In the genomic region with DNA sequence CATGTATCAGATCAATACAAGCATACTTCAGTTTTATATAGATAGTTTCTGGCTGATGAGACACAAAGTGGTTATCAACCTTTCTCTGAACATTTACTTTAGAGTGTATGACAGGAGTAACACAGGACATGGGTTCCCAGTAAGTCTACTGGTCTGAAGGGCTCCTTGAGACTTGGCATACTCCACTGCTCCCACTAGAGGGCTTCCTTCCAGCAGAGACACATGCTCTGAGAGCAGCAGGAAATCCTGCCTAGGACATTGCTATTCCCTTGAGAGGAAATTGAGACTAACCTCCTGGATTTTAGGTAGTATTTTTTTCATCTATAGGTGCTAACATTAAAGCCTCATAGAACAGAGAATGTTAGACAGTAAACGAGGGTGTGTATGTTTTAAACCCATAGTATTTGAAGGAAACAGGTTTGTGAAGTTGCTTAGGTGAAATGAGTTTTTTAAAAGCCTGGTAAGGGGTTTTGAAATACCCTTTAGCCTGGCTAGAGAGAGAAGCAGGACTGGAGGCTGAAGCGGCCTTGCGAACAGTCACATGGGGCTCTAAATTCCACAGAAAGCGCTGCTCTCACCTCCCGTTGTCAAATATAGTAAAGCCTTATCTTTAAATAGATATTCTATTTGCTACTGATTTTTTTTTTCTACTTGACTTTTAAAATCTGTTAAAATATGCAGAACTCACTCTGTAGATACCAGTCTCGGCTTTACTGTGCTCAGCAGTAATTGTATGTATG, we compare ENCODE assay signal across 9 mouse cellular contexts.
DNase-seq lines count a peak whose midpoint lies in the region; ATAC-seq and TF ChIP-seq lines count a peak whose summit lies in the region.
"Had no signal": no experiment of that assay in that cellular context is flagged by ENCODE, and none has a peak within 500 bp of the region (broad histone marks: within the 10 kb centered on the region; RNA-seq: fewer than 3 reads in every experiment).

No protein-coding gene starts in this region.

- H3K27me3 ChIP-seq in limb, embryonic 11.5 days (ENCODE audit: control insufficient read depth, insufficient read depth, low read length) = no peaks in the 10 kb centered on the region
- no peaks in the 10 kb centered on the region for H3K27me3 ChIP-seq in limb, embryonic 10.5 days (ENCODE audit: low read depth, poor library complexity, severe bottlenecking)
- H3K27me3 ChIP-seq in embryonic facial prominence, embryonic 14.5 days (replicated peaks; ENCODE audit: control insufficient read depth, insufficient read depth, low read length) = no peaks in the 10 kb centered on the region
- H3K27me3 ChIP-seq in hindbrain, embryonic 12.5 days = no peaks in the 10 kb centered on the region
- no peaks in the 10 kb centered on the region for H3K27me3 ChIP-seq in limb, embryonic 14.5 days (ENCODE audit: control insufficient read depth, insufficient read depth, low read length)
- no peaks in the 10 kb centered on the region for H3K27me3 ChIP-seq in neural tube, embryonic 12.5 days (replicated peaks)

- H3K4me1 ChIP-seq in limb, embryonic 11.5 days (ENCODE audit: control insufficient read depth, insufficient read depth, low read length) = peaks cover 5% of the 10 kb centered on the region; the same call in 1 of the 2 replicates
- H3K4me1 ChIP-seq in limb, embryonic 10.5 days = peaks cover 42% of the 10 kb centered on the region
- peaks cover 21% of the 10 kb centered on the region for H3K4me1 ChIP-seq in embryonic facial prominence, embryonic 14.5 days (ENCODE audit: control insufficient read depth, insufficient read depth, low read length)
- peaks cover 28% of the 10 kb centered on the region for H3K4me1 ChIP-seq in hindbrain, embryonic 12.5 days
- H3K4me1 ChIP-seq in limb, embryonic 14.5 days (ENCODE audit: control insufficient read depth, insufficient read depth, low read length) = peaks cover 31% of the 10 kb centered on the region
- H3K4me1 ChIP-seq in neural tube, embryonic 12.5 days = peaks cover 8% of the 10 kb centered on the region; the same call in 1 of the 2 replicates

- no peak overlapping the region for H3K4me2 ChIP-seq in limb, embryonic 11.5 days (ENCODE audit: low read depth, severe bottlenecking)
- H3K4me2 ChIP-seq in embryonic facial prominence, embryonic 14.5 days (ENCODE audit: low read depth, low read length) = no peak overlapping the region
- H3K4me2 ChIP-seq in hindbrain, embryonic 12.5 days (replicated peaks) = no peak overlapping the region
- H3K4me2 ChIP-seq in limb, embryonic 14.5 days (replicated peaks; ENCODE audit: low read depth, low read length, severe bottlenecking) = no peak overlapping the region
- no peak overlapping the region for H3K4me2 ChIP-seq in neural tube, embryonic 12.5 days (replicated peaks)

- no peak for ATAC-seq in limb, embryonic 11.5 days (ENCODE audit: insufficient number of reproducible peaks, low FRiP score, low TSS enrichment, low read depth)
- peak; percentile 79 for ATAC-seq in embryonic facial prominence, embryonic 14.5 days (ENCODE audit: low read depth)
- peak; percentile 62; the same call in 1 of the 2 replicates for ATAC-seq in hindbrain, embryonic 12.5 days (ENCODE audit: low FRiP score)
- no peak for ATAC-seq in limb, embryonic 14.5 days (ENCODE audit: low FRiP score, low read depth)
- ATAC-seq in neural tube, embryonic 12.5 days (ENCODE audit: low FRiP score, low read depth) = peak; percentile 58; the same call in 1 of the 2 replicates

- peak; percentile 56 for DNase-seq in limb, embryonic 11.5 days (ENCODE audit: low spot score)
- no peak for DNase-seq in limb, embryonic 10.5 days (ENCODE audit: low spot score)
- DNase-seq in NIH3T3 (ENCODE audit: low read depth) = peak; percentile 82
- peak; percentile 82 for DNase-seq in embryonic facial prominence, embryonic 14.5 days (ENCODE audit: low spot score)
- peak; percentile 55 for DNase-seq in limb, embryonic 14.5 days (ENCODE audit: low spot score)
- DNase-seq in Muller cell, postnatal 12 days (ENCODE audit: inconsistent ontology term) = no peak

- 84% methylated on average over 6 of the region's 6 CpGs for WGBS in limb, embryonic 11.5 days
- 85% methylated on average over 6 of the region's 6 CpGs for WGBS in limb, embryonic 10.5 days
- 74% methylated on average over 6 of the region's 6 CpGs for WGBS in embryonic facial prominence, embryonic 14.5 days
- 86% methylated on average over 6 of the region's 6 CpGs for WGBS in hindbrain, embryonic 12.5 days
- WGBS in limb, embryonic 14.5 days = 69% methylated on average over 6 of the region's 6 CpGs
- WGBS in neural tube, embryonic 12.5 days = 86% methylated on average over 6 of the region's 6 CpGs

- no peaks in the 10 kb centered on the region for H3K36me3 ChIP-seq in limb, embryonic 11.5 days (ENCODE audit: control insufficient read depth, insufficient read depth, low read length)
- H3K36me3 ChIP-seq in limb, embryonic 10.5 days = no peaks in the 10 kb centered on the region; the same call in 1 of the 2 replicates
- no peaks in the 10 kb centered on the region for H3K36me3 ChIP-seq in embryonic facial prominence, embryonic 14.5 days (ENCODE audit: control insufficient read depth, insufficient read depth, low read length)
- H3K36me3 ChIP-seq in hindbrain, embryonic 12.5 days = no peaks in the 10 kb centered on the region
- H3K36me3 ChIP-seq in limb, embryonic 14.5 days (ENCODE audit: control insufficient read depth, insufficient read depth, low read length) = no peaks in the 10 kb centered on the region
- no peaks in the 10 kb centered on the region for H3K36me3 ChIP-seq in neural tube, embryonic 12.5 days

- no peak overlapping the region for H3K27ac ChIP-seq in limb, embryonic 11.5 days (replicated peaks; ENCODE audit: low read depth, low read length)
- H3K27ac ChIP-seq in limb, embryonic 10.5 days = no peak overlapping the region
- H3K27ac ChIP-seq in embryonic facial prominence, embryonic 14.5 days (replicated peaks; ENCODE audit: low read depth, low read length) = no peak overlapping the region
- H3K27ac ChIP-seq in hindbrain, embryonic 12.5 days = no peak overlapping the region
- no peak overlapping the region for H3K27ac ChIP-seq in limb, embryonic 14.5 days (replicated peaks; ENCODE audit: low read depth, low read length)
- H3K27ac ChIP-seq in neural tube, embryonic 12.5 days = no peak overlapping the region

- H3K9me3 ChIP-seq in limb, embryonic 11.5 days (ENCODE audit: control insufficient read depth, low read length) = no peaks in the 10 kb centered on the region
- H3K9me3 ChIP-seq in limb, embryonic 10.5 days (replicated peaks) = no peaks in the 10 kb centered on the region
- H3K9me3 ChIP-seq in embryonic facial prominence, embryonic 14.5 days (ENCODE audit: control insufficient read depth, low read length) = no peaks in the 10 kb centered on the region
- no peaks in the 10 kb centered on the region for H3K9me3 ChIP-seq in hindbrain, embryonic 12.5 days (replicated peaks)
- no peaks in the 10 kb centered on the region for H3K9me3 ChIP-seq in limb, embryonic 14.5 days (ENCODE audit: control insufficient read depth, low read length)
- no peaks in the 10 kb centered on the region for H3K9me3 ChIP-seq in neural tube, embryonic 12.5 days

- H3K4me3 ChIP-seq in limb, embryonic 11.5 days (ENCODE audit: low read depth, low read length) = no peak overlapping the region
- H3K4me3 ChIP-seq in limb, embryonic 10.5 days = no peak overlapping the region
- H3K4me3 ChIP-seq in embryonic facial prominence, embryonic 14.5 days (ENCODE audit: low read depth, low read length) = no peak overlapping the region
- H3K4me3 ChIP-seq in hindbrain, embryonic 12.5 days = no peak overlapping the region
- no peak overlapping the region for H3K4me3 ChIP-seq in limb, embryonic 14.5 days (replicated peaks; ENCODE audit: low read length)
- no peak overlapping the region for H3K4me3 ChIP-seq in neural tube, embryonic 12.5 days
- H3K4me3 ChIP-seq: myocyte had no signal

- TF ChIP-seq POLR2A in limb, embryonic 14.5 days (IDR thresholded peaks at IDR 0.05; ENCODE audit: borderline replicate concordance, extremely low read depth, insufficient read depth, insufficient read length) = no peak

- H3K9ac ChIP-seq in limb, embryonic 11.5 days (ENCODE audit: low read length) = no peak overlapping the region
- no peak overlapping the region for H3K9ac ChIP-seq in embryonic facial prominence, embryonic 14.5 days (ENCODE audit: low read depth, low read length)
- H3K9ac ChIP-seq in hindbrain, embryonic 12.5 days = no peak overlapping the region
- H3K9ac ChIP-seq in limb, embryonic 14.5 days (ENCODE audit: low read depth, low read length, severe bottlenecking) = no peak overlapping the region
- no peak overlapping the region for H3K9ac ChIP-seq in neural tube, embryonic 12.5 days

Comparison
In these comparisons a context has a peak if more than half of its experiments do, and no peak if none do; other contexts are left out.
1. DNase-seq: peak in limb, embryonic 11.5 days (single experiment), NIH3T3 (single experiment), embryonic facial prominence, embryonic 14.5 days (single experiment) and limb, embryonic 14.5 days (single experiment); none in limb, embryonic 10.5 days (single experiment) and Muller cell, postnatal 12 days (single experiment).
2. ATAC-seq: peak in embryonic facial prominence, embryonic 14.5 days (single experiment), hindbrain, embryonic 12.5 days (single experiment) and neural tube, embryonic 12.5 days (single experiment); none in limb, embryonic 11.5 days (single experiment) and limb, embryonic 14.5 days (single experiment).